Mouse (Mus musculus): ENCODE data around the gene Fcgr4. TPM values are rescaled to one million over a fixed set of nuclear protein-coding genes. Genes with fewer than 3 reads are reported as not detected.

The Fcgr4 gene
- polyA plus RNA-seq, 1 experiment from 2014 or later, result 4.0 TPM

DNA sequence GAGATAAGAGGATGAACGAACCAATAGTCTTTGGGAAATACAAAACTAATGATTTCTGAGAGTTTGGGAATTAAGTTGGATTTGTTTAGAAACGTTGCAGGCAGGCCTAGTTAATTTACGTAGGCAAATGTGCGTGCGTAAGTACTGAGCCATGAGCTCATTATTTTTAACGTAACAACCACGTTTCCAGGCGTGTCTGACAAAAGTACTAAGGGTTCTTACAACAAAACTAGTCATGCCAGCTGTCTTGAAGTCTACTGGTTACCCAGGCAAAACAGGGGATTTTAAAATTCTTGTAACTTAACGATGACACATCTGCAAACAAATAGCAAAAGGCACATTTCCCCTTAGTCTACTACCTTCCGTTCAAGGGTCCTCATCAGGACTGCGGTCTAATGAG, 15.5 kb downstream of the Fcgr4 start:
- no peaks in the 10 kb centered on the region for H3K9me3 ChIP-seq (ENCODE audit: low read length)
- H3K27me3 ChIP-seq (replicated peaks; ENCODE audit: insufficient read depth, low read length), result 0 out of 2 replicates have a peak, but pooled peaks cover 6% of the 10 kb centered on the region
- H3K9ac ChIP-seq (replicated peaks; ENCODE audit: low read depth), result no peak overlapping the region
- no peak overlapping the region for H3K27ac ChIP-seq (ENCODE audit: low read length)
- no peak for ATAC-seq
- peak; percentile 39 for DNase-seq (ENCODE audit: low spot score)
- no peak for TF ChIP-seq CTCF (IDR thresholded peaks at IDR 0.05)
- TF ChIP-seq EP300 (IDR thresholded peaks at IDR 0.05), result no peak
- no peaks in the 10 kb centered on the region for H3K36me3 ChIP-seq (ENCODE audit: insufficient read depth, low read length)
- peak overlapping the region; percentile 53 for H3K4me3 ChIP-seq (ENCODE audit: low read depth, low read length)
- H3K4me2 ChIP-seq (replicated peaks; ENCODE audit: low read depth, low read length), result peak overlapping the region; percentile 88
- WGBS, result 7% methylated on average over 11 of the region's 11 CpGs
- H3K4me1 ChIP-seq (ENCODE audit: insufficient read depth, low read depth, low read length), result 0 out of 2 replicates have a peak, but pooled peaks cover 2% of the 10 kb centered on the region

DNA sequence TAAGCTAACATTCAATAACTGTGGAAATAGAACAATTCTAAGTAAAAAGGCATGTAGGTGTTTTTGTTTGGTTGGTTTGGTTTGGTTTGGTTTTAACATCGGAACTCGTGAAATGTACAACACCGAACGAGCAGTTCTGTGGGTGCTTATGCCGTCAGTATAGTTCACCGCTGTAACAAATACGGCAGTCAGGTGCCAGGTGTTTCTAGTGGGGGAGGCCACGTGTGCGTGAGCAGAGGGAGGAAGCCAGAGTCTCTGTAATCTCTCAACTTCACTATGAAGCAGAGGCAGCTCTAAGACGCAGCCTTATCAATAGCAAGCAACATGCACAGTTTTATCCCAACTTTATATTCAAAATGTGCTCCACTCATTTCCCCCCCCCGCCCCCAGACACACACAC, 16.9 kb downstream of the Fcgr4 start:
- 0 out of 2 replicates have a peak, but pooled peaks cover 2% of the 10 kb centered on the region for H3K4me1 ChIP-seq (ENCODE audit: insufficient read depth, low read depth, low read length)
- 44% methylated on average over 11 of the region's 11 CpGs for WGBS
- no peak overlapping the region for H3K9ac ChIP-seq (replicated peaks; ENCODE audit: low read depth)
- no peak for TF ChIP-seq EP300 (IDR thresholded peaks at IDR 0.05)
- no peak for TF ChIP-seq CTCF (IDR thresholded peaks at IDR 0.05)
- H3K27me3 ChIP-seq (replicated peaks; ENCODE audit: insufficient read depth, low read length), result 0 out of 2 replicates have a peak, but pooled peaks cover 6% of the 10 kb centered on the region
- no peak overlapping the region for H3K4me3 ChIP-seq (ENCODE audit: low read depth, low read length)
- DNase-seq (ENCODE audit: low spot score) (no peak), ATAC-seq (no peak)
- H3K4me2 ChIP-seq (replicated peaks; ENCODE audit: low read depth, low read length), result no peak overlapping the region
- no peak overlapping the region for H3K27ac ChIP-seq (ENCODE audit: low read length)
- no peaks in the 10 kb centered on the region for H3K9me3 ChIP-seq (ENCODE audit: low read length)
- no peaks in the 10 kb centered on the region for H3K36me3 ChIP-seq (ENCODE audit: insufficient read depth, low read length)

DNA sequence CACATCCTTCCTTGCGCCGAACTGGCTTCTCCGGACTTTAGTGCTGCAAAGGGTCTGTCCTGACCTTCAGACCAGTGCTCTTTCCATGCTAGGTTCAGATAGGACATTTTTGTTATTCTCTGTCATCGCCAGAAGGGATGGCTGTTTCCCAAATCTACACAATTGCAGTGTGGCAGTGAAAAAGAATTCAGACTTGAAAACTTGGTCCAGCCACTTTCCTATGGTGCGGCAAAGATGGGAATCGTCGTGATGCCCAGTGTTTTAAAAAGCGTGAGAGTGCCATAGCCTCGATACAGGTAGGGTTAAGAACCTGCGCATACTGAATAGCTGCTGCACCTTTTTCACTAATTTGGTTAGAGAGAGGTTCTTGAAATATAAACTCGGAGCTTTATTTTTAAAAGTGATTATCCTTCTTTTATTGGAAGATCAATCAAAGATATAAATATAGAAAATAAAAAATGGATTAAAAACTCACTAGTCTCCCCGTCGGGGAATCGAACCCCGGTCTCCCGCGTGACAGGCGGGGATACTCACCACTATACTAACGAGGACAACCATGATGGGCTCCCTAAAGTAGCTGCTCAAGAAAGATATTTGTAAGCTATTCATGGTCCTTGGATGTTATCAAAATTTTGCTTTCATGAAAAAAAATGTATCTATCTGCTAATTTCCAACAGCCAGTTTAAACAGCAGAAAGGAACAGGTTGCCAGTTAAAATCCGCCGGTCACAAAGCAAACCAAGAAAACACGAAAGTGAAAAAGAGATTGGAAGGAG, 18.0 kb downstream of the Fcgr4 start:
- TF ChIP-seq EP300 (IDR thresholded peaks at IDR 0.05) (no peak), CTCF (IDR thresholded peaks at IDR 0.05) (0 out of 2 replicates have a peak, but pooled peaks have one; percentile 4)
- WGBS, result 2% methylated on average over 22 of the region's 22 CpGs
- ATAC-seq (peak; percentile 36; the same call in 1 of the 2 replicates), DNase-seq (ENCODE audit: low spot score) (peak; percentile 71)
- no peaks in the 10 kb centered on the region for H3K36me3 ChIP-seq (ENCODE audit: insufficient read depth, low read length)
- H3K27me3 ChIP-seq (replicated peaks; ENCODE audit: insufficient read depth, low read length), result no peaks in the 10 kb centered on the region
- H3K9me3 ChIP-seq (ENCODE audit: low read length), result no peaks in the 10 kb centered on the region
- H3K27ac ChIP-seq (ENCODE audit: low read length), result no peak overlapping the region
- H3K4me1 ChIP-seq (ENCODE audit: insufficient read depth, low read depth, low read length), result 0 out of 2 replicates have a peak, but pooled peaks cover 2% of the 10 kb centered on the region
- H3K4me3 ChIP-seq (ENCODE audit: low read depth, low read length), result peak overlapping the region; percentile 21; the same call in 1 of the 2 replicates
- peak overlapping the region; percentile 42 for H3K4me2 ChIP-seq (replicated peaks; ENCODE audit: low read depth, low read length)
- H3K9ac ChIP-seq (replicated peaks; ENCODE audit: low read depth), result no peak overlapping the region

DNA sequence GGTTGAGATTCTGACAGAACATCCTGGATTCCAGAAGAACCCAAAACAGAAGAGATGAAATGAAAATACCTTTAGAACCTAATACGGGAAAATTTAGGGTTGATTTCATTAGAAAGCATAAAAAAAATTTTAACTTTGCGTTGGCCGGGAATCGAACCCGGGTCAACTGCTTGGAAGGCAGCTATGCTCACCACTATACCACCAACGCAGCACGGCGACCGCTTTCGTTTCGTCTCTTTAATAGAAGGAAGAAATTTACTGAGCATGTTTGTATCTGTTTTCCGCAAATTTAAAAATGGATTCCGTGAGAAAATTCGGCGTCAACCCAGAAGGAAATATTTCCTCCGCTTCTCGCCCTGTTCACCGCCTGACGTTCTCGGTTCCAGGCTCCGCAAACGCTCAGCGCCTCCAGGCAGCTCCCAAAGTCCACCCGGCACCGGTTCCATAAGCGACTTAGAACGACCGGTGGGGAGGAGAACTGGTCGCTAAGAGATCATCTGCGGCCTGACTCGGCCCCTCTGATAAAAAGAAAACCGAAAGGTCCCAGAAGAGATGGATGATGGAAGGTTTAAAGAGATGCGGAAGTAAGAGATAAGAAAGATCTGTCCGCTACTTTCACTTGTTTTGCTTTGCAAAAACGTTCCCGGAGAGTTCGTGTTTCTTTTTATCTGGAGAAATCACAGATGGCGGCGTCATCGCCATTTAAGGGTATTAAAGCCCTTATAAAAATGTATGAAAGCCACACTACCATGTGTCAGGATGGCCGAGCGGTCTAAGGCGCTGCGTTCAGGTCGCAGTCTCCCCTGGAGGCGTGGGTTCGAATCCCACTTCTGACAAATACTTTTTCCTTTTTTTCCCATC, 19.4 kb downstream of the Fcgr4 start:
- Histone ChIP-seq H3K27ac (ENCODE audit: low read length) (peak overlapping the region; percentile 94), H3K27me3 (replicated peaks; ENCODE audit: insufficient read depth, low read length) (no peaks in the 10 kb centered on the region), H3K36me3 (ENCODE audit: insufficient read depth, low read length) (no peaks in the 10 kb centered on the region), H3K4me1 (ENCODE audit: insufficient read depth, low read depth, low read length) (0 out of 2 replicates have a peak, but pooled peaks cover 2% of the 10 kb centered on the region), H3K9ac (replicated peaks; ENCODE audit: low read depth) (peak overlapping the region; percentile 76), H3K9me3 (ENCODE audit: low read length) (no peaks in the 10 kb centered on the region), H3K4me3 (ENCODE audit: low read depth, low read length) (peak overlapping the region; percentile 65), H3K4me2 (replicated peaks; ENCODE audit: low read depth, low read length) (peak overlapping the region; percentile 42)
- under 1% methylated on average over 47 of the region's 47 CpGs for WGBS
- DNase-seq (ENCODE audit: low spot score) (peak; percentile 90), ATAC-seq (peak; percentile 90)
- TF ChIP-seq EP300 (IDR thresholded peaks at IDR 0.05) (0 out of 2 replicates have a peak, but pooled peaks have one; percentile 11), CTCF (IDR thresholded peaks at IDR 0.05) (peak; percentile 15; the same call in 1 of the 2 replicates)

DNA sequence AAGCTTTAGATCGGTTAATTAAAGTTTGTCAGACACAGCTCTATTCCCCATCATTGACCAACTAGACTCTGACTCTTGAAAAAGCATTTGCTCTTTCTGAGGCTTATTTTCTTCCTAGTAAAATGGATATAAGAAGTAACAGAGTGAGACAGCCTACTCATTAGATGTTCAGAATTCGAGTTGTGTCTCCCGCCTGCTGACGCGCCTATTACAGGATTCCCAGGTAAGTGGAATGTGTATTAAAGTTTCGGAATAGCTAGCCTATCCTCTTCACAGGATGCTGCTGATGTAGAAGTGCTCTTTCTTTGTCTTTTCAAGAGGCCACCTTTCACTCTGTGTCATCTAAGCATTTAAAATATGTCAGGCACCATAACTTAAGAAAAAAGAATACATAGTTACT, 20.4 kb downstream of the Fcgr4 start:
- H3K4me1 ChIP-seq (ENCODE audit: insufficient read depth, low read depth, low read length), result 0 out of 2 replicates have a peak, but pooled peaks cover 2% of the 10 kb centered on the region
- no peaks in the 10 kb centered on the region for H3K36me3 ChIP-seq (ENCODE audit: insufficient read depth, low read length)
- DNase-seq (ENCODE audit: low spot score), result no peak
- ATAC-seq, result no peak
- no peaks in the 10 kb centered on the region for H3K27me3 ChIP-seq (replicated peaks; ENCODE audit: insufficient read depth, low read length)
- H3K9me3 ChIP-seq (ENCODE audit: low read length), result no peaks in the 10 kb centered on the region
- no peak overlapping the region for H3K4me2 ChIP-seq (replicated peaks; ENCODE audit: low read depth, low read length)
- H3K9ac ChIP-seq (replicated peaks; ENCODE audit: low read depth), result no peak overlapping the region
- TF ChIP-seq EP300 (IDR thresholded peaks at IDR 0.05) (no peak), CTCF (IDR thresholded peaks at IDR 0.05) (no peak)
- WGBS, result 74% methylated on average over 6 of the region's 6 CpGs
- no peak overlapping the region for H3K4me3 ChIP-seq (ENCODE audit: low read depth, low read length)
- no peak overlapping the region for H3K27ac ChIP-seq (ENCODE audit: low read length)

DNA sequence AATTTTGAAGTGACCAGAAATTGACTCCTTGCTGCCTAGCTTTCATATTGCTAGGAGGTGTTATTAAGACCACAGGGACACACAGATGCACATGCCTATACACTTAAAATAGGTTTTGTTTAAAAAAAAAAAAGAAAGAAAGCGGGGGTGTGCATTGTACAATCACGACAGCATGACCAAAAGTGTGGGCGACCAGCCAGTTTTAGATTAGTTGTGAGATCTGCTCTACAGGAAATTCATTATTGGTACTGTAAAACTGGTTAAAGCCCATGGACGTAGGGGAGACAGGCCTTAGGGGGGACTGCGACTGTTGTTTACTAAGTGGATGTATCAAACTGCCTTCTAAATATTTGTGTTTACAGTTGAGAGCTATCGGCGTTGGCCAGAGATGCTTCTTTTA, 21.2 kb downstream of the Fcgr4 start:
- TF ChIP-seq EP300 (IDR thresholded peaks at IDR 0.05), result no peak
- no peak for TF ChIP-seq CTCF (IDR thresholded peaks at IDR 0.05)
- H3K4me1 ChIP-seq (ENCODE audit: insufficient read depth, low read depth, low read length), result no peaks in the 10 kb centered on the region
- no peak overlapping the region for H3K27ac ChIP-seq (ENCODE audit: low read length)
- H3K36me3 ChIP-seq (ENCODE audit: insufficient read depth, low read length), result no peaks in the 10 kb centered on the region
- ATAC-seq, result no peak
- H3K9me3 ChIP-seq (ENCODE audit: low read length), result no peaks in the 10 kb centered on the region
- H3K4me2 ChIP-seq (replicated peaks; ENCODE audit: low read depth, low read length), result no peak overlapping the region
- WGBS, result 64% methylated on average over 7 of the region's 7 CpGs
- no peak overlapping the region for H3K9ac ChIP-seq (replicated peaks; ENCODE audit: low read depth)
- no peaks in the 10 kb centered on the region for H3K27me3 ChIP-seq (replicated peaks; ENCODE audit: insufficient read depth, low read length)
- H3K4me3 ChIP-seq (ENCODE audit: low read depth, low read length), result no peak overlapping the region
- no peak for DNase-seq (ENCODE audit: low spot score)
